Mouse (Mus musculus) erythroblast, embryonic 14.5 days (primary cell): ENCODE results near the gene Cep55. TPM values are rescaled to one million over a fixed set of nuclear protein-coding genes. Genes with fewer than 3 reads are reported as not detected.
A peak's percentile ranks its signal among the peaks of the same experiment; 100 is the strongest.

Experiments
- H3K27me3 ChIP-seq: 2 replicates; pipeline ENCODE4 v1.6.1; 2012; ENCODE audit warnings: inconsistent platforms; ENCODE audit not compliant: control insufficient read depth
- H3K36me3 ChIP-seq: 2 replicates; pipeline ENCODE4 v1.6.1; 2012; ENCODE audit warnings: mild to moderate bottlenecking, inconsistent platforms; ENCODE audit not compliant: control insufficient read depth
- H3K4me1 ChIP-seq: 2 replicates; pipeline ENCODE4 v1.6.1; 2012; ENCODE audit warnings: inconsistent platforms; ENCODE audit not compliant: control insufficient read depth
- H3K4me3 ChIP-seq: replicated peaks from 2 replicates; pipeline ENCODE3; 2012; ENCODE audit warnings: moderate library complexity, mild to moderate bottlenecking, inconsistent platforms
- H3K9me3 ChIP-seq: 2 replicates; pipeline ENCODE4 v1.6.1; 2012; ENCODE audit warnings: low read length, inconsistent platforms, mixed read lengths; ENCODE audit not compliant: control insufficient read depth
- GATA1 ChIP-seq: IDR thresholded peaks from 2 replicates; pipeline ENCODE4 v1.6.1; 2012; ENCODE audit warnings: low read length, inconsistent platforms, mixed read lengths
- TAL1 ChIP-seq: IDR thresholded peaks from 3 replicates; pipeline ENCODE4 v1.6.1; 2012; ENCODE audit warnings: low read length, inconsistent platforms, mixed read lengths
- polyA plus RNA-seq: library from polyadenylated mRNA; stranded (reverse); fragments of >175 nt; gene quantifications from 2 replicates; pipeline ENCODE4 v1.2.3, GENCODE M21; 2012

The Cep55 gene
- polyA plus RNA-seq, 1 experiment = not detected

DNA sequence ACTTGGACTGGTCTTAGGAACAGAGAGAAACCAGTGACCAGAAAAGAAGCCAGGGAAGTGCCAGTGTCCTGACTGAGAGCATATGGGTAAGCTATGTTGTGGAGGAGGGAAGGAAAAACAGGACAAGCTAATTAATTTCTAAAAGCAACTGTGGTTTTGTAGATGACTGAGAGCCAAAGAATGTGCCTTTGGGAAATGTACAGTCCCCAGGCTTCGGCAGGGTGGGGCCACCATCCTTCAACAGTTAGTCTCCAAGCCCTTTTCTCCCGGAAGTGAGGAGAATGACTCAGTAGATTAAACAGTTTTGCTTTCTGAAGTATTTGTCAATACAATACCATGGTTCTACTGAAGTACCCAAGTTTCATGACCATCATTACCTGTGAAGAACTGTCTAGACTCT lies 16.5 kb upstream of the Cep55 start:
- no peaks in the 10 kb centered on the region for H3K36me3 ChIP-seq
- H3K4me1 ChIP-seq = no peaks in the 10 kb centered on the region
- no peaks in the 10 kb centered on the region for H3K9me3 ChIP-seq
- no peak overlapping the region for H3K4me3 ChIP-seq
- peaks cover 18% of the 10 kb centered on the region for H3K27me3 ChIP-seq
- no peak for TF ChIP-seq TAL1

DNA sequence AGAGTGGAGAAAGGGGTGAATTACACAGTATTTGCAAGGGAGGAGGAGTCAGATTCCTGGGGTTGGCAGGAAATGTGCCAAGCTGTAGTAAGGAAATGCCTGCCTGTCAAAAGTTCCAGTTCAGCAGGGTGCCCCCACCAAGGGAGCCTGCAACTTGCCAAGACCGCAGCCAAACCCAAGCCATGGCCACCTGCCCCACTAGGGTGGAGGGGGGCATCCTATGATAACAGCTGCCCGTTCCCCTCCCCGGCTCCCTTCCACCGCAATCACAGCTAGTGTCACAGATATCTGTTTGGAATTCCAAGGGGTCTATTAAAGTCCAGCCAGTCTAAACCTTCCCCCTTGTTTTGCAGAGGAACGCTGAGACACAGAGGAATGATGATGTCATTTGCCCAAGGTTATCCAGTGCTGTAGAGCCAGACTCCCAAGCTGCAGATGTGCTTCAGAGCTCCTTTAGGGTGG lies 12.5 kb upstream of the Cep55 start:
- no peak overlapping the region for H3K4me3 ChIP-seq
- H3K36me3 ChIP-seq = no peaks in the 10 kb centered on the region
- H3K4me1 ChIP-seq = no peaks in the 10 kb centered on the region
- TF ChIP-seq TAL1 (no peak), GATA1 (no peak)
- H3K27me3 ChIP-seq = peaks cover 29% of the 10 kb centered on the region
- no peaks in the 10 kb centered on the region for H3K9me3 ChIP-seq

DNA sequence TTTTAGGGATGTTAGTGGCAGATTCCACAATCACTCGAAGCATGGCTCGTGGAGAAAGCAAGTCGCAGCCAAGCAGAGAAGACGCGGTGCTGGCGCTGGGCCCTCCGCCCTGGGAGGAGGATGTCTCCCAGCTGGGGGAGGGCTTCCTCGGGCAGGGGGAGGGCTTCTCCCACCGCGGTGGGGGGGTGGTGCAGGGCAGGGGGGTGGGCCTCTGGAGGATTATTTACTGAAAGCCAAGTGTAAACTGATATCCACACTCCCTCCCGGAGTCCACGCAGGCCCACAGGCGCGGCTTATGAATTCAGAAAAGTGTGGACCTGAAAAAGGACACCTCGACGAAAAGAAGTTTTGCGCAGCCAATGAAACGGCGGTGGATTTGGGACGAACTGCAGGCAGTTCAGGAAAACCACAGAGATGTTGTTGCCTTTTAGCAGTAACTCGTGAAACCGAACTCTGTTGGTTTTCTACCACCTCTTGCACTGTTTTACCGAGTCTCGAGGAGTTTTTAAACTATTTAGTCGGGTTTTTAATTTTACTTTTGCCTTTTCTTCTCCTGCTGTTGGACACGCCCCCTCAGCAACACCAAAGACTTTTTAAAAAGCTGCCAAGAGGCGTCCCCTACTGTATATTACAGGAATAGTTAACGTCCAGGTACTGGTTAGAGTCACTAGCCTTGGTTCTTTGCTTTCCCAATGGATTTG lies 11.4 kb upstream of the Cep55 start, which contains the start of gene Myof:
Gene Myof (minus strand): TSS at position 297 of the 701 bp plus-strand sequence.
- Histone ChIP-seq H3K4me3 (peak within 1 kb of the TSS; percentile 20), H3K9me3 (no peaks in the 10 kb centered on the region), H3K27me3 (peaks cover 29% of the 10 kb centered on the region), H3K36me3 (no peaks in the 10 kb centered on the region), H3K4me1 (no peaks in the 10 kb centered on the region)
- TF ChIP-seq TAL1 (no peak), GATA1 (no peak)

DNA sequence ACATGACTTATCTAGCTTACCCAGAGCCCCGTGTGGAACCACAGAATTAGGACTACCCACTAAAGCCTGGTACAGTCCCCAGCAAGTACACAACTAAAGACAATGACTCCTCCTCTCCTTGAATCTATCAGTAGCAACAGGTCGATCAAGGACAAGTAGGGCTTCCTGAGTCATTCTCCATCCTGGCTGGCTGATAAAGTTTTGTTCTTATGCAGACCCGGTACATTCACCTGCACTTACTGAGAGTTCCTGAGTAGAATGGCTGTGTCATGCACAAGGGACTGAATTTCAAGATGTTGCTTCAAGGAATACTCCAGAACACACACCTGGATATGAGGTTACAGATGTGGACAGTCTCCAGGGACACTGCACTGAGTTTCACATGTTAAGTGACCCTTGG lies 9.6 kb upstream of the Cep55 start:
- H3K4me3 ChIP-seq = no peak overlapping the region
- H3K27me3 ChIP-seq = peaks cover 29% of the 10 kb centered on the region
- no peaks in the 10 kb centered on the region for H3K9me3 ChIP-seq
- H3K4me1 ChIP-seq = no peaks in the 10 kb centered on the region
- no peaks in the 10 kb centered on the region for H3K36me3 ChIP-seq
- TF ChIP-seq GATA1 (no peak), TAL1 (no peak)

DNA sequence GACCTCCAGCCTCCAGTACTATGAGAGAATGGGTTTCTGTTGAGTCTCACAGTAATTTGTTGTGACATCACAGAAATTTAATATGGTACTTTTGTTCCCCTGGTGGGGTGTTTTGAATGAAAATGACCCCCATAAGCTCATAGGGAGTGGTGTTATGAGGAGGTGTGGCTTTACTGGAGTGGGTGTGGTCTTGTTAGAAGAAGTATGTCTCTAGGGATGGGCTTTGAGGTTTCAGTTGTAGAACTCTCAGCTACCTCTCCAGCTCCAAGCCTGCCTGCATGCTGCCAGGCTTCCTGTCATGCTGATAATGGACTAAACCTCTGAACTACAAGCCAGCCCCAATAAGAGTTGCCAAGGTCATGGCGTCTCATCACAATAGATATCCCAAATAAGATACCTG lies 5.1 kb upstream of the Cep55 start:
- TF ChIP-seq GATA1 = no peak
- no peak for TF ChIP-seq TAL1
- H3K4me3 ChIP-seq = no peak overlapping the region
- peaks cover 6% of the 10 kb centered on the region for H3K4me1 ChIP-seq
- no peaks in the 10 kb centered on the region for H3K9me3 ChIP-seq
- H3K36me3 ChIP-seq = no peaks in the 10 kb centered on the region
- peaks cover 25% of the 10 kb centered on the region for H3K27me3 ChIP-seq

DNA sequence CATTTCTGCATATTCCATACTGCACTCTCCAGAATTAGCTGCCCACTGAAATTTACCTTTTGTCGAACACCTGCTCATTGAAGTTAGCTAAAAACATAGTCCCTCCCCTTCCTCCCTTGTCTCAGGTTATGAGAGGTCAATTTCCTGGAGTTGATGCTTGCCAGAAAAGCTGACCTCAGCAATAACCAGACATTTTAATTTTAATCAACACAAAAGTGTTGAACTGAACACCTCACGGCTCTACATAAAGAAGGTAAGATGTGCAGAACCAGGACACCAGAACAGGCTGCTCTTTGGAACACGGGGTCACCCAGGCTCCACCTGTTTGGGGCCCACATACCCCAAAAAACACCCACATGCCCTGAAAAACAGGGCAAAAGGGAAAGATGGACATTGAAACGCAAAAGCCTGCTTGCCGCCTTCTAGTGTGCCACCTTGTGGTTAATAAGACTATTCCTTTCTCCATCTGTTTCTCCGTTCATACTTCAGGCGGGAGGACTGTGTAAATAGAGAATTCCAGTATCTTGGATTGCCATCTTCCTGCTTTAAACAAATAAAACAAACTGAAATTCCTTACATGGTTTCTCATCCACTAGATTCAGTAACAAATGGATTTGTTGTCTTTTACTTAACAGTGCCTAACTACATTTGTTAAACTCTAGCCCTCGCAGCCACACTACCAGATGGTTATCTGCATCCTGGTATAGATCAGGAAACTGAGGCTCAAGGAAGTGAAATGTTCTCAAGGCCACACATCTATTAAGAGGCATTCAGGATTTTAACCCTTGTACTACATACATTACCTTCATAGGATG lies 1.4 kb upstream of the Cep55 start:
- peaks cover 11% of the 10 kb centered on the region for H3K4me1 ChIP-seq
- H3K27me3 ChIP-seq = peaks cover 35% of the 10 kb centered on the region
- no peaks in the 10 kb centered on the region for H3K9me3 ChIP-seq
- no peak overlapping the region for H3K4me3 ChIP-seq
- no peaks in the 10 kb centered on the region for H3K36me3 ChIP-seq
- TF ChIP-seq GATA1 = no peak
- TF ChIP-seq TAL1 = no peak

DNA sequence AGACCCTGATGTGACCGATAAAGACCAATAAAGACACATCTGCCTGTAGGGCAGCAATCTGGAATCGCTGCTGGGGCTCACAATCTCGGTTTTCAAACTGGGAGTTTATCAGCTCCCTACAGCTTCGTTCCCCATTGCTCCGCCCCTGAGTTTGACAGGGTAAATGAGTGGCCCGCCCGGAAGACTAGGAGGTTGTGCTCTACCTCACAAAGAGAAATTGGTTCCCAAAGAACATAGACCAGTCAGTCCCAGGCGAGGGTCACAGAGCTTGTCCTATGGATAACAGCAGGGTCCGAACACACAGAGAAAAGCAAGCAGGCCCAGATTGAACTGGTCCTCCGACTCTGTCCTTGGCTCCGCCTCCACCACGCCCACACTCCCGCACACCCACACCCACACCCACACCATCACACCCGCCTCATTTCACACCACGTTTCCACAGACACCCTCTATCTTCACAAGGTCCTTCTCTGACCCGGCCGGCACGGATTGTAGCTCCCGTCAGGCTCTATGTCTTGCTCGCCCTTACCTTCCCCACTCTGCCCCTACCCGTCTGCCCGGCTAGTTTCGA lies 577 bp upstream of the Cep55 start:
- no peaks in the 10 kb centered on the region; the same call in 1 of the 2 replicates for H3K36me3 ChIP-seq
- peaks cover 35% of the 10 kb centered on the region for H3K27me3 ChIP-seq
- TF ChIP-seq GATA1 (no peak), TAL1 (no peak)
- peaks cover 11% of the 10 kb centered on the region for H3K4me1 ChIP-seq
- H3K9me3 ChIP-seq = no peaks in the 10 kb centered on the region
- H3K4me3 ChIP-seq = peak overlapping the region; percentile 58

DNA sequence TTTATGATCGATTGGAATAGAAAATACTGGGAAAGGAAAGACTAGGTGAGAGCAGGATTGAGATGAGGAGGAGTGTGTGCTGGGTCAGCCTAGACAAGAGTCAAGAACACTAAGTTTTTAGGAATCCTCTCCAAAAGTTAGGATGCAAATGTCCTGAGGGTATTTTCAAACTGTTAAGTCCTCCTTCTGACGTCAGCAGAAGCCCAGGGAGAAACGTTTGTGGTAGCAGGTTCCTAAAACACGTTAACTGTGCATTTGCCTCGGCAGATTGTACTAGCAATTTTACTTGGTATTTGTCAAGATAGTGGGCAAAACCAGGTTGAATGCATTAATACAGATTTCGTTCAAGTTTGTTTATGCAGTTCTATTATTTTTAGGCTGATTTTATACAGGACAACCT lies 987 bp downstream of the Cep55 start:
- TF ChIP-seq GATA1 (no peak), TAL1 (no peak)
- no peaks in the 10 kb centered on the region; the same call in 1 of the 2 replicates for H3K36me3 ChIP-seq
- H3K4me1 ChIP-seq = peaks cover 11% of the 10 kb centered on the region

DNA sequence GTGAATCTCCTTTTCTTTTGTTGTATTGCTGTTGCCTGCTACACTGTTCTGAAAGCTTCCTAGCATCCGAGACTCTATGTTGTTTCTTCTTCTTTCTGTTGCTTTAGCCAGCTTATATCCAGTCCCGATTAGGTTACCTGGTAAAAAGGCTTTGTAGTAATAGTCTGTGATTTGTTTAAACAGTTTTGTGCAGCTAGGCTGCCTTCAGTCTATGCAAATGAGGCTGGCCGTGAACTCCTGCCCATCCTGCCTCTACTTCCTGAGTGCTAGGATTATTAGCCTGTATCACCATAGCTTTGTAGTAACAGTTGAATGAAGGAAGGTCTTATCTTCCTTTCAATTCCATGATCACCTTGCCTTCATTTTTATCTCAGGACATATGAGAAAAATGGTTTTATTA lies 1.5 kb downstream of the Cep55 start:
- no peaks in the 10 kb centered on the region; the same call in 1 of the 2 replicates for H3K36me3 ChIP-seq
- peaks cover 11% of the 10 kb centered on the region for H3K4me1 ChIP-seq
- peaks cover 35% of the 10 kb centered on the region for H3K27me3 ChIP-seq
- H3K4me3 ChIP-seq = no peak overlapping the region
- no peaks in the 10 kb centered on the region for H3K9me3 ChIP-seq
- TF ChIP-seq TAL1 (no peak), GATA1 (no peak)

More for the DNA sequence above, 987 bp downstream of the Cep55 start:
- no peak overlapping the region for H3K4me3 ChIP-seq
- peaks cover 35% of the 10 kb centered on the region for H3K27me3 ChIP-seq
- H3K9me3 ChIP-seq = no peaks in the 10 kb centered on the region
